Mouse (Mus musculus): ENCODE results near the gene Hps4.

DNA sequence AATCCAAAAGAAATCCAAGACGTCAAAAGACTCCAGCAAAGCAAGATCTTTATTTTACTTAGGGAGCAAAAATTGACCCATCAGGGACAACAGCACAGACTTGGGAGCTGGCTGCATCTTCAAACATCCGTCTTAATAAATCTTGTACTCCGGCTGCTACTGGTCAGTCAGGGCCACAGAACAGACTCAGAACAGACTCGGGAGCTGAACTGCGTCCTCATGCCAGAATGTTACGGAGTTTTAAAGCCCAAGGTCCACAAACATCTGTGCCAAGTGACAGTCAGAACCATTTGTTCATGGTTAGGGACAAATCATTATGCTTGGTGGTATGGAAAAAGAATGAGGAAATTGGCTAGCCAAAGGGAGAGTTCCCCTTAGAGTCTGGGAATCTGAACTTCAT lies 19.6 kb upstream of the Hps4 start:
- TF ChIP-seq CTCF (IDR thresholded peaks at IDR 0.05; ENCODE audit: low read depth) = no peak
- no peak for TF ChIP-seq EP300 (optimal IDR thresholded peaks at IDR 0.05)

Data from stomach, postnatal 0 days (tissue).